Mouse (Mus musculus) monocyte, adult 5-6 weeks (primary cell): ENCODE measurements around the gene Klhl2. TPM values are rescaled to one million over a fixed set of nuclear protein-coding genes. Genes with fewer than 3 reads are reported as not detected.

ENCODE experiments used
- ATAC-seq: fragments of 153-309, 156-312 bp; replicated peaks from 2 replicates; pipeline ENCODE4 v1.8.0; 2017; ENCODE audit warnings: mild to moderate bottlenecking; ENCODE audit not compliant: low TSS enrichment, insufficient number of reproducible peaks, severe bottlenecking, poor library complexity, low FRiP score
- total RNA-seq: library from RNA; stranded (forward); fragments of 200-1000, 200-491, 200-594 nt; gene quantifications from 3 replicates; pipeline ENCODE4 v1.2.3, GENCODE M21; 2017

The Klhl2 gene
- total RNA-seq: 29.4 to 59.8 TPM (median 43.6 TPM) in 3 replicates

GRCm38 (mm10) chr8:64849897-64850541 lies at the start of gene Klhl2:
Gene Klhl2 (minus strand): TSS chr8:64850017.
- ATAC-seq: peak; percentile 44

- no peak for ATAC-seq
Measured at GRCm38 (mm10) chr8:64898710-64899109, 48.9 kb upstream of the Klhl2 start.

GRCm38 (mm10) chr8:64896731-64897130 lies 46.9 kb upstream of the Klhl2 start:
- peak; percentile 87 for ATAC-seq

- ATAC-seq: peak; percentile 40; the same call in 1 of the 2 replicates
Measured at GRCm38 (mm10) chr8:64880619-64881200, 30.9 kb upstream of the Klhl2 start.

- ATAC-seq: no peak
Measured at GRCm38 (mm10) chr8:64877630-64878312, 28.0 kb upstream of the Klhl2 start.

- no peak for ATAC-seq
Measured at GRCm38 (mm10) chr8:64871469-64872165, 21.8 kb upstream of the Klhl2 start.

- no peak for ATAC-seq
Measured at GRCm38 (mm10) chr8:64870218-64870617, 20.4 kb upstream of the Klhl2 start.

GRCm38 (mm10) chr8:64849091-64849896 lies 523 bp downstream of the Klhl2 start:
- ATAC-seq: 0 out of 2 replicates have a peak, but pooled peaks have one; percentile 32

GRCm38 (mm10) chr8:64848245-64848785 lies 1.5 kb downstream of the Klhl2 start:
- no peak for ATAC-seq

GRCm38 (mm10) chr8:64847650-64848049 lies 2.2 kb downstream of the Klhl2 start:
- ATAC-seq: no peak

GRCm38 (mm10) chr8:64847241-64847640 lies 2.6 kb downstream of the Klhl2 start:
- ATAC-seq: no peak

- no peak for ATAC-seq
Measured at GRCm38 (mm10) chr8:64845314-64845713, 4.5 kb downstream of the Klhl2 start.

- no peak for ATAC-seq
Measured at GRCm38 (mm10) chr8:64844043-64844481, 5.8 kb downstream of the Klhl2 start.

- no peak for ATAC-seq
Measured at GRCm38 (mm10) chr8:64843168-64843567, 6.6 kb downstream of the Klhl2 start.

- no peak for ATAC-seq
Measured at GRCm38 (mm10) chr8:64841747-64842406, 7.9 kb downstream of the Klhl2 start.

- no peak for ATAC-seq
Measured at GRCm38 (mm10) chr8:64839628-64840027, 10.2 kb downstream of the Klhl2 start.

- no peak for ATAC-seq
Measured at GRCm38 (mm10) chr8:64835475-64836122, 14.2 kb downstream of the Klhl2 start.
